Mouse (Mus musculus) olfactory bulb, adult 2 months (tissue): ENCODE measurements around the gene Tsacc.
"Not testable (repeated sequence)": the region's sequence is repeated elsewhere in the genome, so short reads cannot be mapped to it uniquely, and the experiment has no call there.

Source experiments
- CTCF ChIP-seq: fragments of 200-500 bp; IDR thresholded peaks from 2 replicates; pipeline ENCODE4 v1.5.1; 2012; ENCODE audit warnings: low read depth, mild to moderate bottlenecking, low read length, moderate library complexity; ENCODE audit not compliant: insufficient read depth
- POLR2A ChIP-seq: fragments of 200-500 bp; IDR thresholded peaks from 2 replicates; pipeline ENCODE4 v1.6.1; 2012; ENCODE audit warnings: mild to moderate bottlenecking, low read depth, low read length, moderate library complexity; ENCODE audit not compliant: insufficient read depth

DNA sequence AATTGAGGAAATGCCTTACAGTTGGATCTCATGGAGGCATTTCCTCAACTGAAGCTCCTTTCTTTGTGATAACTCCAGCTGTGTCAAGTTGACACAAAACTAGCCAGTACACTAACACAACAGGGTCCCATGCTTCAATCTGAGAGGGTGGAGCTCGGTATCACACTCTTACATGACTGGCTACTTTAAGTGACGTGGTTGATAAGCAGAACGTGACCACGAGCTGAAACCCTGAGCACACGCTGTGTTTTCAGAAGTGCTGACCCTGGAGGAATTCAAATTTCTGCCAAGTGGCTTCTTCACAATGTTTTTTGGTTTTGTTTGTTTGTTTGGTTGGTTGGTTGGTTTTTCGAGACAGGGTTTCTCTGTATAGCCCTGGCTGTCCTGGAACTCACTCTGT lies 28.8 kb downstream of the Tsacc start:
- not testable (repeated sequence) for TF ChIP-seq CTCF, POLR2A
